Mouse (Mus musculus): ENCODE results near the gene Amotl1. TPM values are rescaled to one million over a fixed set of nuclear protein-coding genes. Genes with fewer than 3 reads are reported as not detected.

The Amotl1 gene
- polyA plus RNA-seq, 1 experiment from 2014 or later, result 22.4 TPM

Other genes starting within 250 kb of the Amotl1 start
- 0.34 and 0.58 TPM in 2 replicates for gene Kdm4d, start 144.6 kb downstream of the Amotl1 start, polyA plus RNA-seq (2014; fragmentation: Nextera tagmentation; extraction: Ambion mirVana)
- 150 and 152 TPM in 2 replicates for gene Cwc15, start 144.4 kb downstream of the Amotl1 start, polyA plus RNA-seq (2014; fragmentation: Nextera tagmentation; extraction: Ambion mirVana)
- gene Piwil4, start 95.7 kb upstream of the Amotl1 start, polyA plus RNA-seq (2014; fragmentation: Nextera tagmentation; extraction: Ambion mirVana), result 0.13 and 0.49 TPM in 2 replicates
- 6.5 and 6.7 TPM in 2 replicates for gene Fut4, start 107.3 kb upstream of the Amotl1 start, polyA plus RNA-seq (2014; fragmentation: Nextera tagmentation; extraction: Ambion mirVana)
- gene 1700012B09Rik, start 126.0 kb upstream of the Amotl1 start, polyA plus RNA-seq (2014; fragmentation: Nextera tagmentation; extraction: Ambion mirVana), result not detected in 2 replicates
- 29.6 and 33.3 TPM in 2 replicates for gene Mre11a, start 139.6 kb upstream of the Amotl1 start, polyA plus RNA-seq (2014; fragmentation: Nextera tagmentation; extraction: Ambion mirVana)
- gene Ankrd49, start 139.8 kb upstream of the Amotl1 start, polyA plus RNA-seq (2014; fragmentation: Nextera tagmentation; extraction: Ambion mirVana), result 47.9 and 52.0 TPM in 2 replicates
- gene Gpr83, start 215.2 kb upstream of the Amotl1 start, polyA plus RNA-seq (2014; fragmentation: Nextera tagmentation; extraction: Ambion mirVana), result 0.44 and 0.69 TPM in 2 replicates